Mouse (Mus musculus) limb, embryonic 11.5 days (tissue): ENCODE results near the gene Bzw1. TPM values are rescaled to one million over a fixed set of nuclear protein-coding genes. Genes with fewer than 3 reads are reported as not detected.
A peak's percentile ranks its signal among the peaks of the same experiment; 100 is the strongest.

Experiments
- ATAC-seq: fragments of 200-750 bp; cut with Nextera tagmentation; 2 replicates; pipeline ENCODE4 v1.8.0; 2017; ENCODE audit warnings: low read depth; ENCODE audit not compliant: insufficient number of reproducible peaks, low FRiP score, low TSS enrichment
- DNase-seq: peaks from one replicate; pipeline ENCODE4 v3.0.0-alpha.2; 2015; ENCODE audit warnings: low spot score
- H3K27ac ChIP-seq: fragments of 300-500 bp; sonication (generic); replicated peaks from 2 replicates; pipeline ENCODE4 v1.5.1; 2014; ENCODE audit warnings: low read depth, mild to moderate bottlenecking, low read length
- H3K27me3 ChIP-seq: fragments of 300-500 bp; sonication (generic); 2 replicates; pipeline ENCODE4 v1.6.1; 2014; ENCODE audit warnings: mild to moderate bottlenecking, low read length, mixed read lengths; ENCODE audit not compliant: control insufficient read depth, insufficient read depth
- H3K36me3 ChIP-seq: fragments of 300-500 bp; sonication (generic); 2 replicates; pipeline ENCODE4 v1.6.1; 2014; ENCODE audit warnings: mild to moderate bottlenecking, low read length, moderate library complexity, mixed read lengths; ENCODE audit not compliant: control insufficient read depth, insufficient read depth
- H3K4me1 ChIP-seq: fragments of 300-500 bp; sonication (generic); 2 replicates; pipeline ENCODE4 v1.6.1; 2014; ENCODE audit warnings: low read length, mixed read lengths; ENCODE audit not compliant: control insufficient read depth, insufficient read depth
- H3K4me2 ChIP-seq: fragments of 300-500 bp; sonication (generic); 2 replicates; pipeline ENCODE4 v1.6.1; 2014; ENCODE audit warnings: low read depth, mild to moderate bottlenecking, moderate library complexity; ENCODE audit not compliant: severe bottlenecking
- H3K4me3 ChIP-seq: fragments of 300-500 bp; sonication (generic); 2 replicates; pipeline ENCODE4 v1.5.1; 2014; ENCODE audit warnings: low read depth, low read length
- H3K9ac ChIP-seq: fragments of 300-500 bp; sonication (generic); 2 replicates; pipeline ENCODE4 v1.6.1; 2014; ENCODE audit warnings: mild to moderate bottlenecking, low read length
- H3K9me3 ChIP-seq: fragments of 300-500 bp; sonication (generic); 2 replicates; pipeline ENCODE4 v1.6.1; 2016; ENCODE audit warnings: low read length; ENCODE audit not compliant: control insufficient read depth
- WGBS: fragments of 180-500 bp; shearing (Covaris S2); extraction: QIAGEN DNeasy Blood & Tissue Kit; methylation state at CpG from one replicate; pipeline ENCODE4 v1.1.7; 2014; 5-methylcytosine and 5-hydroxymethylcytosine counted together
- polyA plus RNA-seq: library from polyadenylated mRNA; unstranded; fragments of >200 nt; fragmentation: Nextera tagmentation; extraction: Ambion mirVana; gene quantifications from 2 replicates; pipeline ENCODE4 v1.2.1, GENCODE M21; 2014

Gene Bzw1
- polyA plus RNA-seq, 1 experiment from 2014 or later, result 499 TPM

DNA sequence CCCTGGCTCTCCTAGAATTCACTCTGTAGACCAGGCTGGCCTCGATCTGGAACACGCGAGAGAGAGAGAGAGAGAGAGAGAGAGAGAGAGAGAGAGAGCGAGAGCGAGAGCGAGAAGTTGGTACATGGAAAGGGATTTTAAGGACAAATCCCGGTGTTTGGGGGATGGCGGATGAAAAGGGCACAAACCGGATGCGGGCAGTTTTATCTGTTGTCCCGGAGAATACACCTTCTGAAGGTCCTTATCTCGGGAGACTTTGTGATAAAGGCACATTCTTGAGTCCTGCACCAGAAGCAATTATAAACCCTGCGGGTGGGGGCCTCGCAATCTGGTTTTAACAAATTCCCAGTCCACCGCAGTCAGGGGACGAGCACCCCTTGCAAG is 438 bp upstream of the Bzw1 start:
- Histone ChIP-seq H3K4me1 (peaks cover 7% of the 10 kb centered on the region; the same call in 1 of the 2 replicates), H3K36me3 (peaks cover 7% of the 10 kb centered on the region; the same call in 1 of the 2 replicates), H3K9me3 (no peaks in the 10 kb centered on the region), H3K4me3 (peak overlapping the region; percentile 90), H3K9ac (peak overlapping the region; percentile 97), H3K27me3 (no peaks in the 10 kb centered on the region), H3K27ac (peak overlapping the region; percentile 98), H3K4me2 (peak overlapping the region; percentile 84)
- ATAC-seq, result no peak; the same call in 1 of the 2 replicates
- WGBS, result 1% methylated on average over 16 of the region's 16 CpGs
- DNase-seq, result no peak

DNA sequence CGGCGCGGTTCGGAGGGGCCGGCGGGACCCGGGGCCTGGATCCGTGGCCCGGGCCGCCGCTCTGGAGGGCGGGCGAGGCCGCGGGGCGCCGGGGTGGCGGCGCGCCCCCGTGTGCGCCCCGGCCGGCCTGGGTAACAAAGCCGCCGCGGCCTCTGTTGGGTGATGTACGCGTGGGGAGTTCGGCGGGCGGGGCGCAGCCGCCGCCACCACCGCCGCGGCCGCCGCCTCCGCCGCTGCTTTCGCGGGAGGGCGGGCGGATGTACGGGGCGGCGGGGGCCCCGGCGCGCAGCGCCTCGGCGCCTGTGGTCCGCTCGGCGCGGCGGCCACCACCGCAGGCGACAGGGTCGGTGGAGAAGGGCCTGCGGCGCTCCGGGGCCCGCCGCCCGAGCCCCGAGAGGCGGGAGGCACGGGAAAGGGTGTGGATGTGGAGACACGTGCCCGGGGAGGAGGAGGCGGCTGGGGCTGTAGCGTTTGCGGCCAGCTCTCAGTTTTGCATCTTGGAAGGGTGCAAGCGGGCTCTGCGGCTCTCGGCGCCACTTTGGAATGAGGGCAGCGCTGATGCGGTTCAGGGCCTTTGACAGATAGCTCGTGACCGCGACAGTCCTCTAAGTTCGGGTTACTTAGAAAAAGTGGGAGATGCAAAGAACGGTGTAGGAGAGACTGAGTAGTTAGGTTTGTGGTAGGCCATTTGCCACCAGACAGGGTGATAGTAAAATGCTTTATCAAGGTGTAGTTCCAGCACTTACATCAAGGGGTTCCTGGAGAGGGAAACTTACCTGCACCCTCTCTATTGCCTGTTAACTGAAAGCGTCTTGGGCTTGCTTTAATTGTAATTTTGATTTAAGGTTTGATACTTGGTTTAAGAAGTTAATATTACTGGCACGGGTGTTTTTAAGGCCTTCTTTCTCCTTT is 842 bp downstream of the Bzw1 start:
- H3K27ac ChIP-seq, result peak overlapping the region; percentile 98
- no peaks in the 10 kb centered on the region for H3K9me3 ChIP-seq
- no peaks in the 10 kb centered on the region for H3K27me3 ChIP-seq
- H3K4me3 ChIP-seq, result peak overlapping the region; percentile 90
- peaks cover 7% of the 10 kb centered on the region; the same call in 1 of the 2 replicates for H3K4me1 ChIP-seq
- H3K36me3 ChIP-seq, result peaks cover 14% of the 10 kb centered on the region; the same call in 1 of the 2 replicates
- H3K4me2 ChIP-seq, result peak overlapping the region; percentile 84
- peak; percentile 65 for ATAC-seq
- WGBS, result under 1% methylated on average over 75 of the region's 90 CpGs
- DNase-seq, result peak; percentile 56
- peak overlapping the region; percentile 97 for H3K9ac ChIP-seq

DNA sequence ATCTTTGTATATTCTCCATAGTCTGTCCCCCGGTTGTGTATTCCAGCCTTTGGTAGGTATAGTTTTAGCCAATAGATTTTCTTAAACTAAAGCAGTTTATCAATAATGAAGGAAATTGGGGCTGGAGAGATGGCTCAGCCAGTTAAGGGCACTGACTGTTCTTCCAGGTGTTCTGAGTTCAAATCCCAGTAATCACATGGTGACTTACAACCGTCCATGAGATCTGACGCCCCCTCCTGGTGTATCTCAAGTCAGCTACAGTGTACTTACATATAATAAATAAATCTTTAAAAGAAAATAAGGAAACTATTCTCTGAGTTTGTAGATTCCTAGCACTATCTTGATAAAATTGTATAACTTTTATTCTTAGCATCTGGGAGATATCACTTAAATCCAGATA is 2.6 kb downstream of the Bzw1 start:
- H3K4me3 ChIP-seq, result no peak overlapping the region
- ATAC-seq, result no peak
- H3K27me3 ChIP-seq, result no peaks in the 10 kb centered on the region
- peaks cover 7% of the 10 kb centered on the region; the same call in 1 of the 2 replicates for H3K4me1 ChIP-seq
- 91% methylated on average over 3 of the region's 3 CpGs for WGBS
- no peak overlapping the region for H3K27ac ChIP-seq
- H3K36me3 ChIP-seq, result peaks cover 19% of the 10 kb centered on the region
- no peak for DNase-seq
- no peaks in the 10 kb centered on the region for H3K9me3 ChIP-seq
- H3K4me2 ChIP-seq, result no peak overlapping the region
- no peak overlapping the region for H3K9ac ChIP-seq

- no peak overlapping the region for H3K27ac ChIP-seq
- no peak overlapping the region for H3K4me3 ChIP-seq
- no peaks in the 10 kb centered on the region for H3K9me3 ChIP-seq
- 100% methylated on average over 1 of the region's 1 CpGs for WGBS
- H3K4me2 ChIP-seq, result no peak overlapping the region
- no peak overlapping the region for H3K9ac ChIP-seq
- H3K36me3 ChIP-seq, result peaks cover 25% of the 10 kb centered on the region
- peaks cover 6% of the 10 kb centered on the region; the same call in 1 of the 2 replicates for H3K4me1 ChIP-seq
- DNase-seq (no peak), ATAC-seq (no peak)
- H3K27me3 ChIP-seq, result no peaks in the 10 kb centered on the region
Observed at GRCm38 (mm10) chr1:58396179-58396578, 3.5 kb downstream of the Bzw1 start.

GRCm38 (mm10) chr1:58397731-58398130 is 5.0 kb downstream of the Bzw1 start:
- no peak overlapping the region for H3K9ac ChIP-seq
- no peaks in the 10 kb centered on the region for H3K27me3 ChIP-seq
- no peak overlapping the region for H3K4me3 ChIP-seq
- H3K27ac ChIP-seq, result no peak overlapping the region
- H3K36me3 ChIP-seq, result peaks cover 30% of the 10 kb centered on the region
- WGBS, result 95% methylated on average over 6 of the region's 6 CpGs
- ATAC-seq (no peak), DNase-seq (no peak)
- no peak overlapping the region for H3K4me2 ChIP-seq
- H3K4me1 ChIP-seq, result no peaks in the 10 kb centered on the region
- no peaks in the 10 kb centered on the region for H3K9me3 ChIP-seq

- Histone ChIP-seq H3K9me3 (no peaks in the 10 kb centered on the region), H3K27me3 (no peaks in the 10 kb centered on the region), H3K4me3 (no peak overlapping the region), H3K27ac (no peak overlapping the region), H3K36me3 (peaks cover 32% of the 10 kb centered on the region), H3K4me2 (no peak overlapping the region), H3K4me1 (no peaks in the 10 kb centered on the region), H3K9ac (no peak overlapping the region)
- 93% methylated on average over 6 of the region's 6 CpGs for WGBS
- ATAC-seq, result no peak
- no peak for DNase-seq
Observed at GRCm38 (mm10) chr1:58401396-58401795, 8.7 kb downstream of the Bzw1 start.

- DNase-seq (no peak), ATAC-seq (no peak)
- Histone ChIP-seq H3K9me3 (no peaks in the 10 kb centered on the region), H3K27me3 (no peaks in the 10 kb centered on the region), H3K4me1 (no peaks in the 10 kb centered on the region), H3K27ac (no peak overlapping the region), H3K4me3 (no peak overlapping the region), H3K36me3 (peaks cover 25% of the 10 kb centered on the region), H3K9ac (no peak overlapping the region), H3K4me2 (no peak overlapping the region)
- WGBS, result 94% methylated on average over 5 of the region's 5 CpGs
Observed at GRCm38 (mm10) chr1:58403745-58404144, 11.0 kb downstream of the Bzw1 start.

DNA sequence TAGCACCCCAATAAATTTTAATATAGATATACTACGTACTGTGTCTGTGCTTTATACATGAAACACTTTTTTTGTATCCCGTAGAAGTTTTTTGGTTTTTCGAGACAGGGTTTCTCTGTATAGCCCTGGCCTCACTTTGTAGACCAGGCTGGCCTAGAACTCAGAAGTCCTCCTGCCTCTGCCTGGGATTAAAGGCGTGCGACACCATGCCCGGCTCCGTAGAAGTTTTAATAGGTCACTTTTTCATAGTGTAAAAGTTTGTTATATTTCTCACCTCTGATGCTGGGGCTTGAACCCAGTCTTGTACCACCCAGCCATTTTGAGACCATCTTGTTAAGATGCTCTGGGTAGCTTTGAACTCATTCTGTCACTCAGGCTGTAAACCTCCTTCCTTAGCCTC is 14.6 kb downstream of the Bzw1 start:
- Histone ChIP-seq H3K9me3 (no peaks in the 10 kb centered on the region), H3K4me1 (no peaks in the 10 kb centered on the region), H3K4me3 (no peak overlapping the region), H3K36me3 (peaks cover 19% of the 10 kb centered on the region; the same call in 1 of the 2 replicates), H3K9ac (no peak overlapping the region), H3K27ac (no peak overlapping the region), H3K4me2 (no peak overlapping the region), H3K27me3 (no peaks in the 10 kb centered on the region)
- DNase-seq, result no peak
- 95% methylated on average over 7 of the region's 7 CpGs for WGBS
- no peak for ATAC-seq
